Mouse (Mus musculus) bone marrow macrophage, adult 2 months (primary cell): ENCODE data around the gene Rsu1. TPM values are rescaled to one million over a fixed set of nuclear protein-coding genes. Genes with fewer than 3 reads are reported as not detected.

Source experiments
- H3K27ac ChIP-seq: 2 replicates; pipeline ENCODE4 v1.5.1; 2012; ENCODE audit warnings: low read depth, low read length; ENCODE audit not compliant: insufficient read depth
- H3K4me1 ChIP-seq: 2 replicates; pipeline ENCODE4 v1.6.1; 2012; ENCODE audit warnings: low read length; ENCODE audit not compliant: control insufficient read depth, insufficient read depth
- H3K4me3 ChIP-seq: 2 replicates; pipeline ENCODE4 v1.5.1; 2012; ENCODE audit warnings: mild to moderate bottlenecking, low read length, moderate library complexity; ENCODE audit not compliant: insufficient read depth
- CTCF ChIP-seq: IDR thresholded peaks from 2 replicates; pipeline ENCODE4 v1.5.1; 2012; ENCODE audit warnings: low read depth, mild to moderate bottlenecking, low read length, moderate library complexity
- POLR2A ChIP-seq: IDR thresholded peaks from 2 replicates; pipeline ENCODE4 v1.6.1; 2012; ENCODE audit warnings: mild to moderate bottlenecking, low read depth, low read length, borderline replicate concordance
- polyA plus RNA-seq: library from polyadenylated mRNA; stranded (reverse); fragments of >200 nt; gene quantifications from 2 replicates; pipeline ENCODE4 v1.2.4, GENCODE M21; 2012; ENCODE audit not compliant: missing spikeins, insufficient read depth, insufficient read length

Gene Rsu1
- polyA plus RNA-seq, 1 experiment = 139 TPM

- TF ChIP-seq POLR2A (no peak), CTCF (no peak)
- Histone ChIP-seq H3K4me1 (peaks cover 13% of the 10 kb centered on the region), H3K27ac (no peak overlapping the region), H3K4me3 (no peak overlapping the region)
Measured at GRCm38 (mm10) chr2:13174461-13174860, 96.8 kb downstream of the Rsu1 start.

- Histone ChIP-seq H3K4me1 (peaks cover 17% of the 10 kb centered on the region), H3K4me3 (no peak overlapping the region), H3K27ac (no peak overlapping the region)
- TF ChIP-seq POLR2A (no peak), CTCF (no peak)
Measured at GRCm38 (mm10) chr2:13170651-13171050, 100.6 kb downstream of the Rsu1 start.

GRCm38 (mm10) chr2:13169962-13170361 lies 101.3 kb downstream of the Rsu1 start:
- H3K4me3 ChIP-seq = no peak overlapping the region

GRCm38 (mm10) chr2:13169158-13169890 lies 101.9 kb downstream of the Rsu1 start:
- no peak overlapping the region for H3K4me3 ChIP-seq
- H3K27ac ChIP-seq = no peak overlapping the region
- peaks cover 21% of the 10 kb centered on the region for H3K4me1 ChIP-seq
- TF ChIP-seq POLR2A = no peak
- no peak for TF ChIP-seq CTCF

More at GRCm38 (mm10) chr2:13169962-13170361, 101.3 kb downstream of the Rsu1 start:
- Histone ChIP-seq H3K4me1 (peaks cover 17% of the 10 kb centered on the region), H3K27ac (no peak overlapping the region)
- TF ChIP-seq POLR2A = no peak
- no peak for TF ChIP-seq CTCF

- H3K27ac ChIP-seq = no peak overlapping the region
- peaks cover 21% of the 10 kb centered on the region for H3K4me1 ChIP-seq
- H3K4me3 ChIP-seq = no peak overlapping the region
- TF ChIP-seq POLR2A (no peak), CTCF (peak; percentile 24; the same call in 1 of the 2 replicates)
Measured at GRCm38 (mm10) chr2:13168743-13169142, 102.5 kb downstream of the Rsu1 start.

GRCm38 (mm10) chr2:13161717-13162116 lies 109.5 kb downstream of the Rsu1 start:
- H3K4me3 ChIP-seq = no peak overlapping the region
- H3K4me1 ChIP-seq = peaks cover 6% of the 10 kb centered on the region; the same call in 1 of the 2 replicates
- TF ChIP-seq CTCF (no peak), POLR2A (no peak)
- no peak overlapping the region for H3K27ac ChIP-seq

- H3K27ac ChIP-seq = no peak overlapping the region
- H3K4me1 ChIP-seq = no peaks in the 10 kb centered on the region
- TF ChIP-seq CTCF = no peak
- no peak for TF ChIP-seq POLR2A
- no peak overlapping the region for H3K4me3 ChIP-seq
Measured at GRCm38 (mm10) chr2:13145245-13145644, 126.0 kb downstream of the Rsu1 start.

- Histone ChIP-seq H3K27ac (no peak overlapping the region), H3K4me1 (no peaks in the 10 kb centered on the region), H3K4me3 (no peak overlapping the region)
- TF ChIP-seq POLR2A (no peak), CTCF (no peak)
Measured at GRCm38 (mm10) chr2:13134890-13135289, 136.3 kb downstream of the Rsu1 start.

GRCm38 (mm10) chr2:13132841-13133240 lies 138.4 kb downstream of the Rsu1 start:
- TF ChIP-seq CTCF (no peak), POLR2A (no peak)
- Histone ChIP-seq H3K27ac (no peak overlapping the region), H3K4me3 (no peak overlapping the region), H3K4me1 (no peaks in the 10 kb centered on the region)

- Histone ChIP-seq H3K4me3 (no peak overlapping the region), H3K27ac (no peak overlapping the region), H3K4me1 (no peaks in the 10 kb centered on the region)
- no peak for TF ChIP-seq POLR2A
- TF ChIP-seq CTCF = no peak
Measured at GRCm38 (mm10) chr2:13132406-13132805, 138.8 kb downstream of the Rsu1 start.

GRCm38 (mm10) chr2:13129859-13130258 lies 141.4 kb downstream of the Rsu1 start:
- TF ChIP-seq POLR2A = no peak
- no peak for TF ChIP-seq CTCF
- Histone ChIP-seq H3K27ac (no peak overlapping the region), H3K4me1 (no peaks in the 10 kb centered on the region), H3K4me3 (no peak overlapping the region)
